Mouse (Mus musculus): ENCODE measurements around the gene Plin4.

Gene Plin4

GRCm38 (mm10) chr17:56109219-56110051 lies at the start of gene Plin4:
Gene Plin4 (minus strand): TSS chr17:56109803.
- no peak for DNase-seq (ENCODE audit: low read depth)

- no peak for DNase-seq (ENCODE audit: low read depth)
Observed at GRCm38 (mm10) chr17:56153643-56154042, 44.0 kb upstream of the Plin4 start.

DNA sequence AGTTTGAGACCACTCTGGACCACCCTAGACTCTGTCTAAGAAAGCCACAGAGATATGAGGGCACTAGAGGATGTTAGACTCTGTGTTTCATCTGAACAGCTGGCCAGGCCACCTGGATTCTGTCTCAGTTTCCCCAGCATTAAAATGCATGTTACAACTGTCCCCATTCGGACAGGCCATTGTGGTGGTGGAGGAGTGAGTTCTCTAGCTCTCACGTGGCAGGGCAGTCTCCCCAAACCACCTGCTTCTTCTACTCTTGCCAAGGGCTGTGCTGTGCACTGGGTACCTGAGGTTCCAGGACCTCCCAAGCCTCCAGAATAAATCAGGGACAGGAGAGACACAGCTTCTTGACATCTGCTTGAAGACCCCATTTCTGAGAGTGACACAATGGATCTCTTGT lies 40.3 kb upstream of the Plin4 start:
- DNase-seq (ENCODE audit: low read depth): no peak

GRCm38 (mm10) chr17:56148790-56149618 lies 39.4 kb upstream of the Plin4 start:
- no peak for DNase-seq (ENCODE audit: low read depth)

- DNase-seq (ENCODE audit: low read depth): no peak
Observed at GRCm38 (mm10) chr17:56148280-56148679, 38.7 kb upstream of the Plin4 start.

- DNase-seq (ENCODE audit: low read depth): no peak
Observed at GRCm38 (mm10) chr17:56147420-56147819, 37.8 kb upstream of the Plin4 start.

- no peak for DNase-seq (ENCODE audit: low read depth)
Observed at GRCm38 (mm10) chr17:56146131-56146530, 36.5 kb upstream of the Plin4 start.

DNA sequence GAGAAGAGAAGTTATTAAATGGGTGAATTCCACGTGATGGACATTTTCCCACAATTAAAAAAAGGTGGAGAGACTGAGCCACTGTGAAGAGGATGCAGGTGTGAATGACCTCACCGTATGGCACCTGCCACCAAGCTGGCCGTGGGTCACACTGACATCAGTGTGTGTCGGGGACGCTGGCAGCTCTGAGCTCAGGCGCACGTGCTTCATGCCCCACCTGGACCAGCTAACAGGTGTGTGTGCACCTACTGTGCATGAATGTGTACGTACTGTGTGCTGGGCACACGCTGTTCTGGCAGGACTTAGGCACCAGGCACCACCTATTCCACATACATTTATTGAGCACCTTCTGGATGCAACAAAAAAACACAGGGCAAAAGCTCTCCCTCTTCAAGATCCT lies 34.9 kb upstream of the Plin4 start:
- no peak for DNase-seq (ENCODE audit: low read depth)

GRCm38 (mm10) chr17:56141702-56142605 lies 32.4 kb upstream of the Plin4 start:
- no peak for DNase-seq (ENCODE audit: low read depth)

DNA sequence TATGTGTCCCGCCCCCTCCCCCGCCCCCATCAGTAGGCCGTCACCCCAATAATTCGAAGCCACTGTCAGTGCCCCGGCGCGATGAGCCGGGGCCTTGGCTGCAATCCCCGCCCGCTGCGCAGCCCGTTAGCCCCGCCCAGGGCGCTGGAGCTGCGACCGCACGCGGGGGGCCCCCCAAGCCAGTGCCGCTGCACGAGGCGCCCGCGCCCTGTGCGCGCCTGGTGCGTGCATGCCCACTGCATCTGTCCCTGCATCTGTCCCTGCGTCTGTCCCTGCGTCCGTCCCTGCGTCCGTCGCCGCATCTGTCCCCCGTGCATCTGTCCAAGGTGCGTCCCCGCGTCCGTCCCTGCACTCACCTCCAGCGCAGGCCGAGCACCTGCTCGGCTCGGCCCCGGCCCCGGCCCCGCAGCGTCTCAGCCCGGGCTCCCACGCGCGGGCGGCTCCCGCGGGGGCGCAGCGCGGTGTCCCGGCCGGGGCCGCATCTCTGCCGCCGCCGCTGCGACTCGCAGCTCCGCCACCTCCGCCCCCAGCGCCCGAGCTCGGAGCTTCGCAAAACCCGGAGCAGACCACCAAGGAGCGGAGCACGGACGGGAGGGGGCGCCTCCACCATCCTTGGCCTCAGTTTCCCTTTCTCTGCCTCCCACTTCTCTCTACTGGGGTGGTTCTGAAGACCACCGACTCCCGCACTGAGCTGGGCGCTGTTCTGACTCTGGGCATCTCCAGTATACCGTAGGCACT lies 30.4 kb upstream of the Plin4 start, which contains the start of gene Sema6b:
Sema6b (minus strand) TSS at position 486 of the 738 bp plus-strand sequence.
- peak; percentile 64 for DNase-seq (ENCODE audit: low read depth)

GRCm38 (mm10) chr17:56139355-56139754 lies 29.8 kb upstream of the Plin4 start:
- DNase-seq (ENCODE audit: low read depth): no peak

- DNase-seq (ENCODE audit: low read depth): no peak
Observed at GRCm38 (mm10) chr17:56137839-56138613, 28.4 kb upstream of the Plin4 start.

- no peak for DNase-seq (ENCODE audit: low read depth)
Observed at GRCm38 (mm10) chr17:56136558-56136957, 27.0 kb upstream of the Plin4 start.

DNA sequence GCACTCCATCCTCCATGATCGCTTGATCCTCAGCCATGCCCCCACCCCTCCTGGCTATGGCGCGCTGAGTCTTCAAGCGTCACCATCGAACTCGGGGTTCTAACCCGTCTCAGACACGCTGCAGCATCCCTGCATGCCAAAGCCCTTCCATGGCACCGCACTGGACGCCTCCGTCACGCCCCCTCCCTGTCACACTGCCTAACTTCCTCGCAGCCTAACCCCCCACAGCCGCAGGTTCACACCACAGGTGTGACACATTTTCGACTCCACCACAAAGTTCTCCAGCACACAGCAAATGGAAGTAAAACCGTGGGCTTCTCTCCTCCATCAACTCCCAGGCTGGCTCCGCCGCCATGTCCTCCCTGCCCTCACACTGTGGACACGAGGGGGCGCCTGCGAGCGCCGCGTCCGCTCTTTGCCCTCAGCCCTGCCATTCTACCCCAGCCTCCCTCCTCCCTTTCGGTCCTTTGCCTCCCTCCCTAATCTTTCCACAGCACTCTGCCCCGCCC lies 24.9 kb upstream of the Plin4 start:
- DNase-seq (ENCODE audit: low read depth): peak; percentile 86

DNA sequence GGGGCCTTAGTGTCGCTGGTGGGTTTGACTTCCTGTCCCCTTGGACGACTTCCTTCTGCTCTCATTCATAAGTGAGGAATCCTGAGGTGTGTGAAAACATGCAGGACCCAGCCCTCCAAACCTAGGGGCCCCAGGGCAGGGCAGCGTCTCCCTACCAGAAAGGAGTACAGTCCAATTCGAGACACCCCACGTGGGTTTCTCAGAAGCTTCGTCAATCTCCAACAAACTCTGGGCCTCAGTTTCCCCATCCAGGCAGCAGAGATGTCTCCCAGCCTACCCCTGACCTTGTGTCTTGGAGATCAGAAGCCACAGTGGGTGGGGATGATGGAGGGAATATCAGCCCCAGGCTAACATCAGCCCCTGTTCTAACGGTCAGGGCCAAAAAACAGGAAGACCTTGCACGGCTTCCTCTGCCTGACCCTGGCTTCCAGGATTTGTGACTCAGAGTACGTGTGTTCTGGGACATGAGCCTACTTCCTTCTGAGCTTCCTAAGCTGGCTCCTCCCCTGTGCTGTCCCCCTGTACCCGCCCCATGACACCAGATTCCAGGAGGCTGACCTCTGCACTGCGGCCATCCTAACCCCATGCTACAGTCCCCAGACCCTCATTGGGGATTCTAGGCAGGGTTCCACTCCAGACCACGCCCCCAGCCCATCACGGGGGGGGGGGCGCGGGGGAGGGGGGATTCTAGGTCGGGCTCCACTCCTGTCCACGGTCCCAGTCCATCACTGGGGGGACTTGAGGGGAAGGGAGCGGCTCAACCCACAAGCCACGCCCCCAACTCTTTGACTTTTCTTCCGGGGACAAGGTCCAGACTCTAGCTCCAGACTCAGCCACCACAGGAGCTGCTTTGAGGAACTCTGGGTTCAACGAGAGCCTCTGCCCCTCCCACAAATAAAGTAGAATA lies 24.1 kb upstream of the Plin4 start:
- peak; percentile 75 for DNase-seq (ENCODE audit: low read depth)

GRCm38 (mm10) chr17:56132661-56133060 lies 23.1 kb upstream of the Plin4 start:
- peak; percentile 88 for DNase-seq (ENCODE audit: low read depth)

DNA sequence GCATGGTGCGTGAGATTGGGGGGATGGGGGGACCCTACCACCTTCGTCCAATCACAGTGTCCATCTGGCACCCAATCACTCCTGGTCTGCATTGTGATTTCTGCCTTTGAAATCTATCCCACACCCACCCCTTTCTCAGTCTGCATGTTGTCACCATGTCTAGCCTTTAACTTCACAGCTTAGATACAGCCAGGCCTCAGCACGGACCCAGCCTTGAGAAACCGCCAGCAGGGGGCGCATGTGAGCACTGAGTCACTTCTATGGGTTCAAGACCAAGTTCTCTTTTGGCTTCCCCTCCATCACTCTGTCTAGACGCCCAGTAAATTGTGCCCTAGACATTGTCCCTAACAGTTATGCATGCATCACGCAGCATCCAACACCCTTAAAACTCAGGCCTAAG lies 22.2 kb upstream of the Plin4 start:
- peak; percentile 87 for DNase-seq (ENCODE audit: low read depth)

DNA sequence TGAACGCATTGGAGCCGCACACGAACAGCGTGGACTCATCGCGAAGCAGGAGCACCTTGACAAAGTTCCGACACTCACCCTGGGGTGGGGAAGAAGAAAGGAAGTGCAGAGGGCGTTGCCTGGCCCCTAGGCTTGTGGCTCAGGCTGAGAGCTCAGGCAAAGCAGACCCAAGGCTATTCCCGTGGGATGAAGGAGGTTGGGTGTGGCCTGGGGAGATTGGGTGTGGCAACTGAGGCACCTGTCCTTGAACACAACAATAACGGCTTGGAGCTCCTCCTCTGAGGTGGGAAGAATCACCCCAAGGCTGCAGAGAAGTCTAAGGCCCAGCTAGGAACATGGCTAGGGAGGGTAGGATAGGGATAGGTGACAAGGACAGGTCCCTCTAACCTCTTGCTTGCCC lies 21.5 kb upstream of the Plin4 start:
- DNase-seq (ENCODE audit: low read depth): no peak

DNA sequence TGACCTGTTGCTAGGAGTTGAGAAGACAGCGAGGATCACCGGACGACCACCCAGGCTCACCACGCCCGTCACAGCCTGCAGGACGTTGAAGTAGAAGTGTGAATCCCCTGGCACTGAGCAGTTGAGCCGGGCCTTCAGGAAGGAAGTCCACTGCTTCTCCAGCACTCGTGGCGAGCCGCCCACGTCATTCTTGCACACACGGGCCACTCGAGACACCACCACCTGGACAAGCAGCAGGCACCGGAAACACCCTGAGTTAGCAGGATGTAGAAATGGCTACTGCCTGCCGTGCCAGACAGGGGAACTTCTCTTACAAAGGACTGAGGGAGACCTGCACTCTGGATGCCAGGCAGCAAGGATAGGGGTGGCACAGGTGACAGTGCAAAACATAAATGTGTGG lies 18.6 kb upstream of the Plin4 start:
- DNase-seq (ENCODE audit: low read depth): no peak

Data from induced T-regulatory cell, adult 2 months (primary cell).